Mouse (Mus musculus) bone marrow macrophage, adult 2 months (primary cell): Measurements from ENCODE around the gene Dgkd. TPM values are rescaled to one million over a fixed set of nuclear protein-coding genes. Genes with fewer than 3 reads are reported as not detected.
A peak's percentile ranks its signal among the peaks of the same experiment; 100 is the strongest.

ENCODE experiments used
- H3K27ac ChIP-seq: 2 replicates; pipeline ENCODE4 v1.5.1; 2012; ENCODE audit warnings: low read depth, low read length; ENCODE audit not compliant: insufficient read depth
- H3K4me1 ChIP-seq: 2 replicates; pipeline ENCODE4 v1.6.1; 2012; ENCODE audit warnings: low read length; ENCODE audit not compliant: control insufficient read depth, insufficient read depth
- H3K4me3 ChIP-seq: 2 replicates; pipeline ENCODE4 v1.5.1; 2012; ENCODE audit warnings: mild to moderate bottlenecking, low read length, moderate library complexity; ENCODE audit not compliant: insufficient read depth
- CTCF ChIP-seq: IDR thresholded peaks from 2 replicates; pipeline ENCODE4 v1.5.1; 2012; ENCODE audit warnings: low read depth, mild to moderate bottlenecking, low read length, moderate library complexity
- POLR2A ChIP-seq: IDR thresholded peaks from 2 replicates; pipeline ENCODE4 v1.6.1; 2012; ENCODE audit warnings: mild to moderate bottlenecking, low read depth, low read length, borderline replicate concordance
- polyA plus RNA-seq: library from polyadenylated mRNA; stranded (reverse); fragments of >200 nt; gene quantifications from 2 replicates; pipeline ENCODE4 v1.2.4, GENCODE M21; 2012; ENCODE audit not compliant: missing spikeins, insufficient read depth, insufficient read length

The Dgkd gene
- polyA plus RNA-seq, 1 experiment, result 100 TPM

GRCm38 (mm10) chr1:87828185-87828584 is 24.9 kb upstream of the Dgkd start:
- TF ChIP-seq CTCF (no peak), POLR2A (0 out of 2 replicates have a peak, but pooled peaks have one; percentile 56)
- H3K27ac ChIP-seq, result peak overlapping the region; percentile 100
- no peak overlapping the region for H3K4me3 ChIP-seq
- peaks cover 34% of the 10 kb centered on the region for H3K4me1 ChIP-seq

GRCm38 (mm10) chr1:87828926-87829580 is 24.0 kb upstream of the Dgkd start:
- TF ChIP-seq POLR2A, result 0 out of 2 replicates have a peak, but pooled peaks have one; percentile 47
- no peak for TF ChIP-seq CTCF
- Histone ChIP-seq H3K4me1 (peaks cover 34% of the 10 kb centered on the region), H3K4me3 (no peak overlapping the region), H3K27ac (peak overlapping the region; percentile 90)

GRCm38 (mm10) chr1:87829621-87830211 is 23.4 kb upstream of the Dgkd start:
- Histone ChIP-seq H3K27ac (peak overlapping the region; percentile 90), H3K4me1 (peaks cover 29% of the 10 kb centered on the region), H3K4me3 (no peak overlapping the region)
- TF ChIP-seq POLR2A, result no peak
- TF ChIP-seq CTCF, result no peak

DNA sequence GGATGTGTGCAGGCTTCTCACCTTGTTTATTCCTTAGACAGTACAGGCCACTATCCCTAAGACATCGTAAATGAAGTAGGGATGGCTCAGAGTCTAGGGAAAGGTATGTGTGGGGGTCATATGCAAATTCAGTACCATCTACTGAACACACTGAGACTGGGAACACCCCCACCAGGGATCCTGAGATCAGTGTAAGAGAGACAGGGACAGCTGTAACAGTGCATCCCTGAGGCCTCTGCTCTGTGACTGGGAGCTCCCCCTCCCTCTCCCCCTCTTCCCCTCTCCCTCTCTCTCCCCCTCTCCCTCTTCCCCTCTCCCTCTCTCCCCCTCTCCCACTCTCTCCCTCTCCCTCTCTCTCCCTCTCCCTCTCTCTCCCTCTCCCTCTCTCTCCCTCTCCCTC is 16.6 kb upstream of the Dgkd start:
- no peak for TF ChIP-seq POLR2A
- no peak for TF ChIP-seq CTCF
- Histone ChIP-seq H3K4me3 (no peak overlapping the region), H3K27ac (no peak overlapping the region), H3K4me1 (0 out of 2 replicates have a peak, but pooled peaks cover 4% of the 10 kb centered on the region)

DNA sequence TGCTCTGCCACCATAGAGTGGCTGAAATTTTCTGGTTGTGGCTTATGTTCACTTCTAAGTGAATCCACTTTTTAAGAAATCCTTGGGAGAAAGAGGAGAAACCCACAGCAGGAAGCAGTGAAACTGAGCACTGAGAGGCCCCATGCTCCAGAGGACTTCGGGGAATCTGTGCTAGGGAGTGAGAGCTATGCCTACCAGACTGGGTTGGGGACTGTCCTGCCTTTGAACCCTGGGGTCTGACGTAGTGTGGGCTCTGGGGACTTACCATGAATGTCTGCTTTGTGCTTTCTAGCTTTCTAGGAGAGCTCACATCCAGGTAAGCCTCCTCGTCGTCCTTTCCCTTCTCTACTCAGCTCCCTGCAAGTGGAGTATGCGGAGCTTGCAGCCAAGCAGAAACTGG is 16.1 kb upstream of the Dgkd start:
- Histone ChIP-seq H3K4me1 (0 out of 2 replicates have a peak, but pooled peaks cover 4% of the 10 kb centered on the region), H3K4me3 (no peak overlapping the region), H3K27ac (no peak overlapping the region)
- TF ChIP-seq CTCF (no peak), POLR2A (no peak)

GRCm38 (mm10) chr1:87840411-87841208 is 12.5 kb upstream of the Dgkd start:
- no peak overlapping the region for H3K27ac ChIP-seq
- no peak for TF ChIP-seq POLR2A
- TF ChIP-seq CTCF, result no peak
- H3K4me3 ChIP-seq, result no peak overlapping the region
- 0 out of 2 replicates have a peak, but pooled peaks cover 4% of the 10 kb centered on the region for H3K4me1 ChIP-seq

- Histone ChIP-seq H3K4me1 (peaks cover 50% of the 10 kb centered on the region), H3K4me3 (no peak overlapping the region), H3K27ac (peak overlapping the region; percentile 99)
- no peak for TF ChIP-seq CTCF
- no peak for TF ChIP-seq POLR2A
These were observed 6.1 kb upstream of the Dgkd start for GRCm38 (mm10) chr1:87846801-87847474.

DNA sequence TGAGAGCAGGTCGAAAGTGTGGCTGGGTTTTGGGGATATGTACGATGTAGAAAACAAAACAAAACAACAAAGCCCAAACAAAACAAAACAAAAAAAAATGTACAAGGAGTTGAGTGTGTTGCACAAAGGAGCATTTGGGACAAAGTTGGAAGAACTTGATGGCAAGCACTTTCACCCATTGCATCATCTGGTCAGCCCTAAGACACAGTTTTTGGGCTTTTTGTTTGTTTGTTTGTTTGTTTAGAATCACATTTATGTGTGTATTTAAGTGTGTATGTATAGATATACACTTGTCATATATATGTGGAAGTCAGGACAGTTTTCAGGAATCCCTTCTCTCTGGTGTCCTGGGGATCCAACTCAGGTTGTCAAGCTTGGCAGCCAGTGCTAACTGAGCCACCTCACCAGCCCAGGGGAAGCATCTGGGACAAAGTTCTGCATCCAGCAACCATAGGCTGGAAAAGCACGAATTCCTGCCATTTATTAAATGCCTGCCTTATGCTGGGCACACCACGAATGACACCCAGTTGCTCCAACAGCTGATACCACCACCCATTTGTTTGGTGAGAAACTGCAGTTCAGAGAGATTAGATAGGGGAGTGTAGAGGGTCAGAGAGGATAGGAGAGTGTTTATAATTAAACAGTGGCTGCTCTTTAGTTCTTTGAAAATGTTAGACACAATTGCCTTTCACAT is 5.5 kb upstream of the Dgkd start:
- no peak overlapping the region for H3K4me3 ChIP-seq
- H3K27ac ChIP-seq, result peak overlapping the region; percentile 99
- H3K4me1 ChIP-seq, result peaks cover 56% of the 10 kb centered on the region

More for the DNA sequence above, 5.5 kb upstream of the Dgkd start:
- no peak for TF ChIP-seq CTCF
- TF ChIP-seq POLR2A, result no peak
